Mouse (Mus musculus) natural killer cell, adult 2 months (primary cell): ENCODE results near the gene Hk1.

Experiments
- DNase-seq, 2 experiments: peaks; one replicate each; pipeline ENCODE4 v3.0.0; 2022; ENCODE audit warnings: low spot score in 2 of 2

Gene Hk1

DNA sequence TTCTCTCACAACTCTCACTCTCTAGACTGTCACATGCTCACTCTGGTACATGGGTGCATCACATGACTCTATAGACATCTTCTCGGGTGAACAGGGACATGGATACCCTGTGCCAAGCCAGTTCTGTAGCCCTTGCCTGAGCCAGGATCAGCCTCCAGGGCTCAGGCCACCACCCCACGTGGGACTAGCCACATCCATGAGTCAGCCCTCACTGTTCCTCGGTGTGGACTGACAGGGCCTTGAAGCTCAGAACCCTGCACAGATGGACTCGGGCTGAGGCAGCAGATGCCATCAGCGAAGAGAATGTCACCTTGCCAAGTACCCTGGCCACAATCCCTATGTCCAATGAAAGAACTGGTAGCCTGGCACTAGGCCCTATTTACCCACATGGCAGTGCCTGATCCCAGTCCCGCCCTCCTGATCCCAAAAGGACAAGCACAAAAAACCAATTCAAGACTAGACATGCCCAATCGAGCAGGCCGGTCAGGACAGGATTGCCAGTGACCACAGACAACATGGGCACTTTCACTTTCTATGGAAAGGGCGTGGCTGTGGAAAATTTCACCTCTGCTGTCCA, 59.2 kb downstream of the Hk1 start:
- DNase-seq = no peak

DNA sequence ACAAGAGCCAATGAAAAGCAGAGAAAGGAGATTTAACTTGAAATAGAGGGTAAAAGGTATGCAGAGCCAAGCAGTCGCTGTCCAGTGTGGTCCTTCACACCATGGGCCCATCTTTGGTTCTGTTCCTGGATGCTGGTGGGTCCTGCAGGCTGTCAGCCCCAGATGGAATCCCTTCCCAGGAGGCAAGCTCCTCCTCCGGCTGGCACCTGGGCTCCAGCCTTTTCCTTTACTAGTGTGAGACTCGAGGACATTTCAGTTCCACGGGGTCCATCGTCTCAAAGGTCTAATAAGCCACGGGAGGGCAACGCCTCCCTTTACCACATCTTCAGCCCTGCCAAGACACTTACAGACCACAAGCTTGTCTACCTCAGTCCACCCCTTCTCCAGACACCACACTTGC, 60.6 kb downstream of the Hk1 start:
- DNase-seq = no peak

GRCm38 (mm10) chr10:62316467-62316866, 63.2 kb downstream of the Hk1 start:
- DNase-seq = no peak

- DNase-seq = no peak
These were observed 65.8 kb downstream of the Hk1 start for GRCm38 (mm10) chr10:62313885-62314424.

DNA sequence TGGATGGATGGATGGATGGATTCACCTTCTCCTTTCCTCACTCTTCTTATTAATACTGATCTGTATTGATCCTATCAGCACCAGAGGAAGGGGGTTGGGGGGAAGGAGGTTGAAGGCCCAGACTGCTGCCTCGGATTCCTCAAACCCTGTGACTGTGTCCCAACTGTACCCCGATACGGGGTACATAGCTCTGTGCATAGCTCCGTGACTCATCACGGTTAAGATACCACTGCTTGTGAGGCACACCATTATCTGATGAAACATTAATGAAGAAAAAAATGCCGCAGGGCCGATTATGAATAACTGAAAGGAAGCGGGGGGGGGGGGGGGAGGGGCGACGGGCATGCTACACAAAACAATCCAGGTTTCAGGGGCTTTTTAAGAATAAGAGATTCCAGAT, 66.6 kb downstream of the Hk1 start:
- no peak for DNase-seq

DNA sequence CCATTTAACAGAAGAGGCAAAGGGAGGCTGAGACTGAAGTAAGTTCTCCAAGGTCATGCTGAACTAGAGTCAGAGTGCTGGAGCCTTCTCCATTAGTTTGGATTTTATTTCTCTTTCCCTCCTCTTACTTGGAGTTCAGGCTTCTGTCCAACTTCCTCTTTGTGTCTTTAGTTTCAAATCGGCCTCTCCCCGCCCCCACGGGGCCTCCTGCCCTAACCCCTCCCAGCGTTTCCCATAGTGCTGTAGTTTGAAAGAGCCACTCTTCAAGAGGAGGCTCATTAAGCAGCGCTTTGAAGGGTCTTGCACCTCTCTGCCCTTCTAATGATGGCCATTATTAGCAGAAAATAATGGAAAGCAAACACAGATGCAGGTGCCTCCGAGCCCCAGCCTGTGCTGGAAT, 68.2 kb downstream of the Hk1 start:
- DNase-seq = no peak

- no peak for DNase-seq
These were observed 69.3 kb downstream of the Hk1 start for GRCm38 (mm10) chr10:62310259-62311039.

- no peak for DNase-seq
These were observed 70.1 kb downstream of the Hk1 start for GRCm38 (mm10) chr10:62309593-62309992.

GRCm38 (mm10) chr10:62308896-62309491, 70.7 kb downstream of the Hk1 start:
- no peak for DNase-seq

DNA sequence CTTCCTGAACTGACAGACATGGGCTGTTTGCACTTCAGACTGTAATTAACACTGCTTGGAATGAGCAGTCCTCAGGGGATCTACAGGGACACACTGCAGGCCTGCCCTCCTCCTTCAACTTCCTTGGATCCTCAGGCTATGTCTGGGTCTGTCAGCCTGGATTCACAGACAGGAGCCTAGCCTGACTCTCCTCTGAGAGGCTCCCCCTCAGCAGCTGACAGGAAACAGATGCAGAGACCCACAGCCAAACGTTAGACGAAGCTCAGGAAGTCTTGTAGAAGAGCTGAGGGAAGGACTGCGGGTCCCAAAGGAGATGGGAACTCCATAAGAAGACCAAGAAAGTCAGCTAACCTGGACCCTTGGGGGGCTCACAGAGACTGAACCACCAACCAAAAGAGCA, 73.2 kb downstream of the Hk1 start:
- DNase-seq = no peak

- DNase-seq = no peak
These were observed 74.6 kb downstream of the Hk1 start for GRCm38 (mm10) chr10:62305090-62305489.

- no peak for DNase-seq
These were observed 79.5 kb downstream of the Hk1 start for GRCm38 (mm10) chr10:62300006-62300827.

DNA sequence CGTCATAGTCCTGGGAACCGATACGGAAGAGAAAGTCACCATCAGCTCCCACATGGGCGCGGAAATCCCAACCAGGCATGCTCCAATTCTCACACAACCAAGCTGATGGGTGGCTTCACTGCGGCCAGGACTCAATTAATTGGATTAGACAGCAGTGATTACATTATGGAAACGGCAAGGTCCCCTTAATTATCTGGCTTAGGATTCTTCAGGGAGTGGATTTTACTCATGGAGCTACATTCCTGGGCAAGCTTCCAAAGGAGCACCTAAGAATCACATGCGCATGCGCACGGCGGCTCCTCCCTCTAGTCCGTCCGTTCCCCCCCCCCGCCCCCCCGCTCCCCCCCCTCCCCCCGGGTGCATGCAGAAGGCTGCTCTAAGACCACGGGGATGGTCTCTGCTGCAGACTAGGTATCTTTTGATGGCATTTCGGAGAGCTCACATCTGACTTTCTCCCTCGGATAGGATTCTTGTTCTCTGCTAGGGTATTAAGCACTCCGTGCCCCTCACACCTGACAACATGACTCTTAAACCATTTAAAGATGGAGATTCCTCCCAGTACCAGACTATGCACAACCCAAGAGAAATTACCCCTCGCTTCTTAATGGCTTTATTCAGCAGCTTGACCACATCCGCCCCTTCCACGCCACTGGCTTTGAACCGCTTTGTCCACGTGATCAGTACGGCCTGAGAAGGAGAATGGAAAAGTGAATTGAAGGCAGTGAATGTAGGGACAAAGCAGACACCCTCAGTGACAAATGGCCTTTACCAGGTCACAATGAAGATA, 83.4 kb downstream of the Hk1 start:
- no peak for DNase-seq

- DNase-seq = no peak
These were observed 85.6 kb downstream of the Hk1 start for GRCm38 (mm10) chr10:62294112-62294511.

DNA sequence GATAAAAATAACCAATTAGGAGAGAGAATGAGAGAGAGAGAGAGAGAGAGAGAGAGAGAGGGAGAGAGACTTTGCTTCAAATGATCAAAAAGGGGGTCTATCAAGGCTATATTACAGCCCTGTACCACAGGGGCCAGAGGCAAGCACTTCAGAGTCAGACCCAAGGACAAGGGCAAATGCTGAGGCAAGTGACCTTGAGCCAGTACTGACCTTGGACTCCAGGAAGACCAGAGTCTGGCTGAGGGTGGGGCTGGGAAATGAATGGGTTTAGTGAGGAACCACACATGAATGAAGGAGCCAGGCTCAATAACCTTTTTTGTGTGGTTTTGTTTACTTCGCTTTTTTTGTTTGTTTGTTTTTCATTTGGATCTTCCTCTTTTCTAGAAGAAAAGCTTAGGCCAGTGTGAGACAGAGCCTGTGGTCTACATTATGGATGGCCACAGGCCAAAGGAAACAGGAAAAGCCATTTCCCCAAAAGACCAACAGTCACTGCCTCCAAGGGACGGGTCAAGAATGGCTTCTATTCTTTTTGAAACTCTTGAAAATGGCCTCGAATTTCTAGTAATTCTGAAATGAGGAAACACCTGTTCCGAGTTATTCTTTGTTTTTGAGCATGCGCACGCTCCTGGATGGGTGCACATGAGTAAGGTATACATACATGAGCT, 92.1 kb downstream of the Hk1 start:
- DNase-seq = no peak

- no peak for DNase-seq
These were observed 96.4 kb downstream of the Hk1 start for GRCm38 (mm10) chr10:62283206-62283792.

- DNase-seq = no peak
These were observed 96.9 kb downstream of the Hk1 start for GRCm38 (mm10) chr10:62282782-62283181.

DNA sequence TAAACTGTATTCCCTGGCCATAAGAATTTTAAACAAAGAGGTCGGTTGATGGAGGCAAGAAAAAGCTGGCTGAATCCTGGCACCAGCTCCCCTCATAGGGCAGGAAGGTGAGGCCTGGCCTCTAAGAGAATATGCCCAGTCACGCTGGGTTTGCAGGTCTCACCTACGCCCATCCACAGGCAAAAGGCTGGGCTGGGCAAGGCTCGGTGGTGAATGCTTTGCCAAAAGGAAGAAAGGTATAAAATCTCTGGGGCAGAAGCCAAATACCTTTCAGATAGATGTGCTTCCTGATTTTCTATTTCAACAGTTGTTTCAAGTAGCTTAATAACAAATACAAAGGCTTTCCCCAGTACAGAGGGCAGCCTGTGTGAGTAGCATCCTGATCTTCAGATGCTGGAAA, 100.0 kb downstream of the Hk1 start:
- no peak for DNase-seq

DNA sequence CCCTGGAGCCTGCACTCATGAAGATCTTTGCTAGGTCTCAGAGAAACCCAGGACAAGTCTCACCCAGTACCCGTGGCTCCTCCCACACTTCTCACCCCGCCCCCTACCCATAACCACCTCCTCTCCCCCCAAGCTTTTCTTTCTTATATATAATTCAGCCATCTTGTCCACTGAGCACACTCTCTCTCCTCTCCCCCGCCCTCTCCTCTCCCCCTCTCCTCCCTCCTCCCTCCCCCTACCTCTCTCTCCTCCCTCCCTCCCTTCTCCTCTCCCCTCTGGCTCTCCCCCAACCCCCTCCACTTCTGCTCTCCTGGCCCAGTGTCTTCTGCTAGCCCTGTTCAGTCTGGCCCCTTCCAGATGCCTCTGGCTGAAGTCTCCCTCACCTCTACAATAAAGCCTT, 100.6 kb downstream of the Hk1 start:
- DNase-seq = no peak
